Mouse (Mus musculus): ENCODE results near the gene Ralgapb. TPM values are rescaled to one million over a fixed set of nuclear protein-coding genes. Genes with fewer than 3 reads are reported as not detected.

Gene Ralgapb
- total and polyA plus RNA-seq, 2 experiments, result 6.1 to 9.7 TPM

- H3K9ac ChIP-seq (ENCODE audit: low read depth, low read length), result no peak overlapping the region
- TF ChIP-seq CTCF (IDR thresholded peaks at IDR 0.05; ENCODE audit: low read depth, low read length), result no peak
- TF ChIP-seq POLR2A (IDR thresholded peaks at IDR 0.05; ENCODE audit: extremely low read depth, insufficient read depth, low read length), result no peak
- no peak overlapping the region for H3K27ac ChIP-seq (replicated peaks; ENCODE audit: insufficient read depth, low read depth, low read length)
- no peaks in the 10 kb centered on the region for H3K4me1 ChIP-seq (ENCODE audit: control insufficient read depth, insufficient read depth, low read length)
- H3K36me3 ChIP-seq (ENCODE audit: control insufficient read depth, insufficient read depth, low read length), result peaks cover 58% of the 10 kb centered on the region
- H3K27me3 ChIP-seq (ENCODE audit: control insufficient read depth, insufficient read depth, low read length), result no peaks in the 10 kb centered on the region
- no peak overlapping the region for H3K4me3 ChIP-seq (ENCODE audit: insufficient read depth, low read depth, low read length)
- no peak for DNase-seq (ENCODE audit: extremely low read depth, low read depth, low spot score)
- 91% methylated on average over 4 of the region's 4 CpGs for WGBS
- no peaks in the 10 kb centered on the region for H3K79me2 ChIP-seq (ENCODE audit: control insufficient read depth, insufficient read depth, low read length)
Measured at GRCm38 (mm10) chr2:158456451-158456850, 46.8 kb downstream of the Ralgapb start.

- TF ChIP-seq CTCF (IDR thresholded peaks at IDR 0.05; ENCODE audit: low read depth, low read length) (no peak), POLR2A (IDR thresholded peaks at IDR 0.05; ENCODE audit: extremely low read depth, insufficient read depth, low read length) (no peak)
- Histone ChIP-seq H3K27me3 (ENCODE audit: control insufficient read depth, insufficient read depth, low read length) (no peaks in the 10 kb centered on the region), H3K27ac (replicated peaks; ENCODE audit: insufficient read depth, low read depth, low read length) (no peak overlapping the region), H3K36me3 (ENCODE audit: control insufficient read depth, insufficient read depth, low read length) (peaks cover 66% of the 10 kb centered on the region), H3K4me3 (ENCODE audit: insufficient read depth, low read depth, low read length) (no peak overlapping the region), H3K79me2 (ENCODE audit: control insufficient read depth, insufficient read depth, low read length) (no peaks in the 10 kb centered on the region), H3K4me1 (ENCODE audit: control insufficient read depth, insufficient read depth, low read length) (no peaks in the 10 kb centered on the region), H3K9ac (ENCODE audit: low read depth, low read length) (no peak overlapping the region)
- 72% methylated on average over 1 of the region's 1 CpGs for WGBS
- DNase-seq (ENCODE audit: extremely low read depth, low read depth, low spot score), result no peak
Measured at GRCm38 (mm10) chr2:158457610-158458009, 48.0 kb downstream of the Ralgapb start.

DNA sequence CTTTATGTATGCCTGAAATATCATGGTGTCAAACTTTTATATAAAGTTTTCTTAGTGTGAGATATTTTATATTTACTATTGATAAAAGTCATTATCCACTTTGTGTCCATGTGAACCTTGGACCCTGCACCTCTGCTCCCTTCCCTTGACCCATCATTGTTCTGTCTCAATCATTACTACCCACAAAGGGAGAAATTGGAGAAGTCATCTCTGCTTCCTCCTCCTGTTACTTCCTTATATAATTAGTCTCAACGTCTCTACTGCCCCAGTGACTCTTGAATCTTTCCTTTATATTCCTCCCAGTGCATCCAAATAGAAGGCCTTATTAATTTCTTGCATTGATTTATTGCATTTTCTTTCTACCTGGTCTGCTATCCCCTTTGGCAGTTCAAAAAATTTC is 52.8 kb downstream of the Ralgapb start:
- Histone ChIP-seq H3K36me3 (ENCODE audit: control insufficient read depth, insufficient read depth, low read length) (peaks cover 72% of the 10 kb centered on the region), H3K4me1 (ENCODE audit: control insufficient read depth, insufficient read depth, low read length) (no peaks in the 10 kb centered on the region), H3K27ac (replicated peaks; ENCODE audit: insufficient read depth, low read depth, low read length) (no peak overlapping the region), H3K4me3 (ENCODE audit: insufficient read depth, low read depth, low read length) (no peak overlapping the region), H3K27me3 (ENCODE audit: control insufficient read depth, insufficient read depth, low read length) (no peaks in the 10 kb centered on the region), H3K9ac (ENCODE audit: low read depth, low read length) (no peak overlapping the region), H3K79me2 (ENCODE audit: control insufficient read depth, insufficient read depth, low read length) (no peaks in the 10 kb centered on the region)
- no peak for TF ChIP-seq POLR2A (IDR thresholded peaks at IDR 0.05; ENCODE audit: extremely low read depth, insufficient read depth, low read length)
- no peak for TF ChIP-seq CTCF (IDR thresholded peaks at IDR 0.05; ENCODE audit: low read depth, low read length)
- 74% methylated on average over 1 of the region's 1 CpGs for whole genome bisulfite sequencing
- no peak for DNase-seq (ENCODE audit: extremely low read depth, low read depth, low spot score)

GRCm38 (mm10) chr2:158474159-158474558 is 64.5 kb downstream of the Ralgapb start:
- no peak overlapping the region for H3K9ac ChIP-seq (ENCODE audit: low read depth, low read length)
- no peak overlapping the region for H3K4me3 ChIP-seq (ENCODE audit: insufficient read depth, low read depth, low read length)
- no peaks in the 10 kb centered on the region for H3K27me3 ChIP-seq (ENCODE audit: control insufficient read depth, insufficient read depth, low read length)
- no peak for DNase-seq (ENCODE audit: extremely low read depth, low read depth, low spot score)
- H3K79me2 ChIP-seq (ENCODE audit: control insufficient read depth, insufficient read depth, low read length), result no peaks in the 10 kb centered on the region; the same call in 1 of the 2 replicates
- H3K4me1 ChIP-seq (ENCODE audit: control insufficient read depth, insufficient read depth, low read length), result no peaks in the 10 kb centered on the region
- H3K27ac ChIP-seq (replicated peaks; ENCODE audit: insufficient read depth, low read depth, low read length), result no peak overlapping the region
- peaks cover 61% of the 10 kb centered on the region for H3K36me3 ChIP-seq (ENCODE audit: control insufficient read depth, insufficient read depth, low read length)
- 95% methylated on average over 1 of the region's 1 CpGs for WGBS
- no peak for TF ChIP-seq CTCF (IDR thresholded peaks at IDR 0.05; ENCODE audit: low read depth, low read length)
- TF ChIP-seq POLR2A (IDR thresholded peaks at IDR 0.05; ENCODE audit: extremely low read depth, insufficient read depth, low read length), result no peak

- Histone ChIP-seq H3K9ac (ENCODE audit: low read depth, low read length) (no peak overlapping the region), H3K4me1 (ENCODE audit: control insufficient read depth, insufficient read depth, low read length) (no peaks in the 10 kb centered on the region), H3K27me3 (ENCODE audit: control insufficient read depth, insufficient read depth, low read length) (no peaks in the 10 kb centered on the region), H3K4me3 (ENCODE audit: insufficient read depth, low read depth, low read length) (no peak overlapping the region), H3K36me3 (ENCODE audit: control insufficient read depth, insufficient read depth, low read length) (peaks cover 69% of the 10 kb centered on the region), H3K27ac (replicated peaks; ENCODE audit: insufficient read depth, low read depth, low read length) (no peak overlapping the region), H3K79me2 (ENCODE audit: control insufficient read depth, insufficient read depth, low read length) (no peaks in the 10 kb centered on the region; the same call in 1 of the 2 replicates)
- DNase-seq (ENCODE audit: extremely low read depth, low read depth, low spot score), result no peak
- WGBS, result 86% methylated on average over 3 of the region's 3 CpGs
- TF ChIP-seq CTCF (IDR thresholded peaks at IDR 0.05; ENCODE audit: low read depth, low read length) (no peak), POLR2A (IDR thresholded peaks at IDR 0.05; ENCODE audit: extremely low read depth, insufficient read depth, low read length) (no peak)
Measured at GRCm38 (mm10) chr2:158477640-158478039, 68.0 kb downstream of the Ralgapb start.

GRCm38 (mm10) chr2:158498457-158498856 is 88.8 kb downstream of the Ralgapb start:
- H3K4me3 ChIP-seq (ENCODE audit: insufficient read depth, low read depth, low read length), result no peak overlapping the region
- no peaks in the 10 kb centered on the region for H3K4me1 ChIP-seq (ENCODE audit: control insufficient read depth, insufficient read depth, low read length)
- no peak overlapping the region for H3K27ac ChIP-seq (replicated peaks; ENCODE audit: insufficient read depth, low read depth, low read length)
- WGBS, result 94% methylated on average over 5 of the region's 5 CpGs
- TF ChIP-seq POLR2A (IDR thresholded peaks at IDR 0.05; ENCODE audit: extremely low read depth, insufficient read depth, low read length), result no peak
- TF ChIP-seq CTCF (IDR thresholded peaks at IDR 0.05; ENCODE audit: low read depth, low read length), result no peak
- H3K9ac ChIP-seq (ENCODE audit: low read depth, low read length), result no peak overlapping the region
- DNase-seq (ENCODE audit: extremely low read depth, low read depth, low spot score), result no peak
- no peaks in the 10 kb centered on the region for H3K27me3 ChIP-seq (ENCODE audit: control insufficient read depth, insufficient read depth, low read length)
- H3K36me3 ChIP-seq (ENCODE audit: control insufficient read depth, insufficient read depth, low read length), result peaks cover 28% of the 10 kb centered on the region
- no peaks in the 10 kb centered on the region for H3K79me2 ChIP-seq (ENCODE audit: control insufficient read depth, insufficient read depth, low read length)

All from liver, adult 2 months (tissue).